Mouse (Mus musculus): ENCODE data around the gene Cd101. TPM values are rescaled to one million over a fixed set of nuclear protein-coding genes. Genes with fewer than 3 reads are reported as not detected.

Cd101 gene
- polyA plus RNA-seq, 1 experiment from 2014 or later = 0.09 TPM

- no peak overlapping the region for H3K27ac ChIP-seq (ENCODE audit: low read length)
- H3K4me1 ChIP-seq (ENCODE audit: control insufficient read depth, insufficient read depth, low read length) = no peaks in the 10 kb centered on the region; the same call in 1 of the 2 replicates
- WGBS = 80% methylated on average over 3 of the region's 3 CpGs
- ATAC-seq (ENCODE audit: insufficient read depth, low FRiP score) = no peak
- H3K4me3 ChIP-seq (replicated peaks; ENCODE audit: low read length) = no peak overlapping the region
- H3K4me2 ChIP-seq (ENCODE audit: low read depth, low read length) = no peak overlapping the region
- no peak overlapping the region for H3K9ac ChIP-seq (ENCODE audit: low read length)
- no peaks in the 10 kb centered on the region for H3K9me3 ChIP-seq (replicated peaks; ENCODE audit: control insufficient read depth, low read length)
- H3K36me3 ChIP-seq (ENCODE audit: control insufficient read depth, insufficient read depth, low read length) = no peaks in the 10 kb centered on the region
- no peaks in the 10 kb centered on the region for H3K27me3 ChIP-seq (ENCODE audit: control insufficient read depth, insufficient read depth, low read length)
Measured at GRCm38 (mm10) chr3:101013536-101013935, 15.8 kb downstream of the Cd101 start.

GRCm38 (mm10) chr3:101013005-101013404 lies 16.4 kb downstream of the Cd101 start:
- Histone ChIP-seq H3K4me1 (ENCODE audit: control insufficient read depth, insufficient read depth, low read length) (no peaks in the 10 kb centered on the region; the same call in 1 of the 2 replicates), H3K4me3 (replicated peaks; ENCODE audit: low read length) (no peak overlapping the region), H3K4me2 (ENCODE audit: low read depth, low read length) (no peak overlapping the region), H3K9me3 (replicated peaks; ENCODE audit: control insufficient read depth, low read length) (no peaks in the 10 kb centered on the region), H3K27me3 (ENCODE audit: control insufficient read depth, insufficient read depth, low read length) (no peaks in the 10 kb centered on the region), H3K9ac (ENCODE audit: low read length) (no peak overlapping the region), H3K27ac (ENCODE audit: low read length) (no peak overlapping the region), H3K36me3 (ENCODE audit: control insufficient read depth, insufficient read depth, low read length) (no peaks in the 10 kb centered on the region)
- WGBS = 88% methylated on average over 10 of the region's 10 CpGs
- ATAC-seq (ENCODE audit: insufficient read depth, low FRiP score) = no peak

DNA sequence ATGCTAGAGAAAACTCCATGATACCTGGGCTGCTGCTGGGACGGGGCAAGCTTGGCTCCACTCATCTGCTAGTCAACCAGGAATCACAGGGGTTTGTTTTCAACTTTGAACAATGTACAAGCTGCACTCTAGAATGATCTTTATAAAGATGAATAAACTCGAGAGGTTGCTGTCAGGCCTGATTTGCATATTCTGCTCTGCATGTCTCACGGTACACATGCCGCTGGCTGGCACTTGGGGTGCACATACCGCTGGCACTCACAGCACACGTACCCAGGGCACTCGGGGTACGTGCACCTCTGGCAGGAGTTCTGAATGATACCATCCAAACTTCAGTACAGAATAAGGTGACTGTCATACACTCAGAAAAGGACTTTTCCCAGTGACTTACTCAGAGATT lies 16.8 kb downstream of the Cd101 start:
- WGBS = 83% methylated on average over 8 of the region's 8 CpGs
- no peak overlapping the region for H3K9ac ChIP-seq (ENCODE audit: low read length)

GRCm38 (mm10) chr3:101012131-101012571 lies 17.2 kb downstream of the Cd101 start:
- Histone ChIP-seq H3K9me3 (replicated peaks; ENCODE audit: control insufficient read depth, low read length) (no peaks in the 10 kb centered on the region), H3K27me3 (ENCODE audit: control insufficient read depth, insufficient read depth, low read length) (no peaks in the 10 kb centered on the region), H3K4me3 (replicated peaks; ENCODE audit: low read length) (no peak overlapping the region), H3K27ac (ENCODE audit: low read length) (no peak overlapping the region), H3K9ac (ENCODE audit: low read length) (no peak overlapping the region), H3K4me1 (ENCODE audit: control insufficient read depth, insufficient read depth, low read length) (no peaks in the 10 kb centered on the region; the same call in 1 of the 2 replicates), H3K36me3 (ENCODE audit: control insufficient read depth, insufficient read depth, low read length) (no peaks in the 10 kb centered on the region), H3K4me2 (ENCODE audit: low read depth, low read length) (no peak overlapping the region)
- WGBS = 50% methylated on average over 10 of the region's 10 CpGs
- ATAC-seq (ENCODE audit: insufficient read depth, low FRiP score) = 0 out of 2 replicates have a peak, but pooled peaks have one; percentile 25

More for the DNA sequence above, 16.8 kb downstream of the Cd101 start:
- no peak overlapping the region for H3K4me2 ChIP-seq (ENCODE audit: low read depth, low read length)
- no peaks in the 10 kb centered on the region for H3K36me3 ChIP-seq (ENCODE audit: control insufficient read depth, insufficient read depth, low read length)
- ATAC-seq (ENCODE audit: insufficient read depth, low FRiP score) = no peak
- no peaks in the 10 kb centered on the region for H3K9me3 ChIP-seq (replicated peaks; ENCODE audit: control insufficient read depth, low read length)
- no peaks in the 10 kb centered on the region; the same call in 1 of the 2 replicates for H3K4me1 ChIP-seq (ENCODE audit: control insufficient read depth, insufficient read depth, low read length)
- no peak overlapping the region for H3K4me3 ChIP-seq (replicated peaks; ENCODE audit: low read length)
- no peaks in the 10 kb centered on the region for H3K27me3 ChIP-seq (ENCODE audit: control insufficient read depth, insufficient read depth, low read length)
- no peak overlapping the region for H3K27ac ChIP-seq (ENCODE audit: low read length)

- Histone ChIP-seq H3K36me3 (ENCODE audit: control insufficient read depth, insufficient read depth, low read length) (no peaks in the 10 kb centered on the region), H3K4me3 (replicated peaks; ENCODE audit: low read length) (no peak overlapping the region), H3K4me1 (ENCODE audit: control insufficient read depth, insufficient read depth, low read length) (no peaks in the 10 kb centered on the region; the same call in 1 of the 2 replicates), H3K9me3 (replicated peaks; ENCODE audit: control insufficient read depth, low read length) (no peaks in the 10 kb centered on the region), H3K27ac (ENCODE audit: low read length) (no peak overlapping the region), H3K9ac (ENCODE audit: low read length) (no peak overlapping the region), H3K27me3 (ENCODE audit: control insufficient read depth, insufficient read depth, low read length) (no peaks in the 10 kb centered on the region), H3K4me2 (ENCODE audit: low read depth, low read length) (no peak overlapping the region)
- ATAC-seq (ENCODE audit: insufficient read depth, low FRiP score) = no peak
- 53% methylated on average over 5 of the region's 5 CpGs for WGBS
Measured at GRCm38 (mm10) chr3:101011203-101011600, 18.2 kb downstream of the Cd101 start.

DNA sequence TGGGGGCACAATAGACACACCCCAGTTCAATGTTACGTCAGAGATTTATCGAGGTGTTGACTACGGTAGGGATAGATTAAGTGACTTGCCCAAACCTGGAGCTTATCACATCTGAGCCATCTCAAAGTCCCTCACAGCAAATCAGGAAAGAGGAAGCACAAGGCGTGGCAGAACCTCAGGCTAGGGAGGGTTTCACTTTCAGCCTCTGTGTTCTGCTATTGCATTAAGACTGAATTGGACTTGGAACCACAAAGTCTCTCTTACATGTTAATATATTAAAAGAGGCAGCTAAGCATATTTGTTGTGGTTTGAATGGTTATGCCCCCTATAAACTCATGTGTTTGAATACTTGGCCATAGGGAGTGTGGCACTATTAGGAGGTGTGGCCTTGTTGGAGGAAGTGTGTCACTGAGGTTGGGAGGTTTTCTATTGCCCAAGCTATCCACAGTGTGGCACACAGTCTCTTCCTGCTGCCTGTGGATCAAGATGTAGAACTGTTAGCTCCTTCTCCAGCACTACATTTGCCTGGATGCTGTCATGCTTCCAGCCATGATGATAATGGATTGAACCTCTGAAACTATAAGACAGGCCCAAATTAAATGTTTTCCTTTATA lies 18.7 kb downstream of the Cd101 start:
- no peaks in the 10 kb centered on the region for H3K27me3 ChIP-seq (ENCODE audit: control insufficient read depth, insufficient read depth, low read length)
- no peak for ATAC-seq (ENCODE audit: insufficient read depth, low FRiP score)
- no peak overlapping the region for H3K9ac ChIP-seq (ENCODE audit: low read length)
- H3K4me1 ChIP-seq (ENCODE audit: control insufficient read depth, insufficient read depth, low read length) = no peaks in the 10 kb centered on the region; the same call in 1 of the 2 replicates
- H3K9me3 ChIP-seq (replicated peaks; ENCODE audit: control insufficient read depth, low read length) = no peaks in the 10 kb centered on the region
- H3K27ac ChIP-seq (ENCODE audit: low read length) = no peak overlapping the region
- H3K4me2 ChIP-seq (ENCODE audit: low read depth, low read length) = no peak overlapping the region
- 71% methylated on average over 4 of the region's 4 CpGs for WGBS
- no peaks in the 10 kb centered on the region for H3K36me3 ChIP-seq (ENCODE audit: control insufficient read depth, insufficient read depth, low read length)
- no peak overlapping the region for H3K4me3 ChIP-seq (replicated peaks; ENCODE audit: low read length)

DNA sequence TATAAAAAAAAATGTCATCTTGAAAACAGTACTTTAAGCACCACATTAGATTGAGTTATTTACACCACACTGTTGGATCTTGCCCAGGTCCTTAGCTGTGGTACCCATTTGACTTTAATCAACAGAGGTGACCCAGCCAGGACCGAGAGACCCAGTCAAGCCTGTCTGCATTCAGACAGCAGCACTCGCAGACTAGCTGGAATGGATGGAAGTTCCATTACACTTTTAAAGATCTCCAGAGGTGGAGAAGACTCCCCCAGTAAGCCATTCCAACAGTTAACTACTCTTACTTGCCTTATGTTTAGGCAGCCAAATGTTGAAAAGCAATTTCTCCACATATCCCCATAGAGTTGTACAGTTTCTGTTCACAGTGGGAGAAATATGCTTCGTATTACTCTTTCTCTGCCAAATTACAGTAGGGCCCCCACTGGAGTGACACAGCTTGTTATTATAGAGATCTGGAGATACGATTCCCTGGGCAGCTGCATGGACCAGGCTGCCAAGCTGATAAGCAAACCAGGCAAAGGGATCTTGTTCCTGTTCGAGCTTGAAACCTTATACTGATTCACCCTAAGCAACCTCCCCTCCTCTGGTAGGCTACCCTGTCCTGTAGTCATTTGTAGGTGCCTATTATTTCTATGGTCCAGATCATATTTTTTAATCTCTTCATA lies 22.1 kb downstream of the Cd101 start:
- Histone ChIP-seq H3K36me3 (ENCODE audit: control insufficient read depth, insufficient read depth, low read length) (no peaks in the 10 kb centered on the region), H3K4me2 (ENCODE audit: low read depth, low read length) (no peak overlapping the region), H3K9ac (ENCODE audit: low read length) (no peak overlapping the region), H3K4me3 (replicated peaks; ENCODE audit: low read length) (no peak overlapping the region), H3K9me3 (replicated peaks; ENCODE audit: control insufficient read depth, low read length) (no peaks in the 10 kb centered on the region), H3K27me3 (ENCODE audit: control insufficient read depth, insufficient read depth, low read length) (no peaks in the 10 kb centered on the region), H3K27ac (ENCODE audit: low read length) (no peak overlapping the region), H3K4me1 (ENCODE audit: control insufficient read depth, insufficient read depth, low read length) (no peaks in the 10 kb centered on the region)
- 66% methylated on average over 5 of the region's 5 CpGs for WGBS
- no peak for ATAC-seq (ENCODE audit: insufficient read depth, low FRiP score)

- 64% methylated on average over 6 of the region's 6 CpGs for WGBS
- H3K9ac ChIP-seq (ENCODE audit: low read length) = no peak overlapping the region
- H3K27ac ChIP-seq (ENCODE audit: low read length) = no peak overlapping the region
- H3K4me1 ChIP-seq (ENCODE audit: control insufficient read depth, insufficient read depth, low read length) = no peaks in the 10 kb centered on the region
- no peaks in the 10 kb centered on the region for H3K9me3 ChIP-seq (replicated peaks; ENCODE audit: control insufficient read depth, low read length)
- H3K27me3 ChIP-seq (ENCODE audit: control insufficient read depth, insufficient read depth, low read length) = no peaks in the 10 kb centered on the region
- H3K36me3 ChIP-seq (ENCODE audit: control insufficient read depth, insufficient read depth, low read length) = no peaks in the 10 kb centered on the region
- H3K4me3 ChIP-seq (replicated peaks; ENCODE audit: low read length) = no peak overlapping the region
- H3K4me2 ChIP-seq (ENCODE audit: low read depth, low read length) = no peak overlapping the region
- ATAC-seq (ENCODE audit: insufficient read depth, low FRiP score) = no peak
Measured at GRCm38 (mm10) chr3:101005392-101005791, 24.0 kb downstream of the Cd101 start.

DNA sequence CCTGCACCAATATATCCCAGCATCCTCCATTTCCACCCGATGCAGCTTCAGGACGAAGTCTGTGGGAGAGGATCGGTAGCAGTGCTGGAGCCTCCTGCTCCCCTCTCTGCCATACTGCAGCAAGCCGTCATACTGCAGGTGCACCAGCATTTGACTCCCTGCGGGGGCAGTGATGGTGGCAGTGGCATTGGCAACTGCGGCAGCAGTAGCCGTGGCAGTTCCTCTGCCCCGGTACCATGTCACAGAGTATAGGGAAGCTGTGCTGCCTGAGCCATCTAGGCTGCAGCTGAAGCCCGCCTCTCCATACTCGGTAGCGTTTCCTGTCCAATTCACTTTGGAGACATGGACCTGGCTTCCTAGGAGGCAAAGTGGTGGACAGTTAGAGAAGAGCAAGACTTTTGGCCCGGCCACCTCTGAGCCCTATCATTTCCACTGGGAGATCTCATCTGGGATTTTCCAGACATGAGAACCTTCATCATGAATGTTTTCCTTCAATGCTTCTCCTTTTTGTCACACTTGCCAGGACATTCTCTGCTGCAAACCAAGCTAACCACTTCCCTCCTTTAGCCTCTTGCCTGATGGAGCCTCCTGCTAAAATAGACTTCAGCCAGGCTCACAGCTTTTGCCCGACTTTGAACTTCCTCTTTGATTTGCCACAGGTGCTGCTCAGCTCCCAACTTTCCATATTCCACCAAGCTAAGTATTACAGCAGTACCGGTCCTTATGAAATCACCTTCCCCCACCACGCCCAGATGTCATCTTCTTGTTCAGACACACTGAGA lies 25.6 kb downstream of the Cd101 start:
- Histone ChIP-seq H3K27me3 (ENCODE audit: control insufficient read depth, insufficient read depth, low read length) (no peaks in the 10 kb centered on the region), H3K4me3 (replicated peaks; ENCODE audit: low read length) (no peak overlapping the region), H3K9ac (ENCODE audit: low read length) (no peak overlapping the region), H3K36me3 (ENCODE audit: control insufficient read depth, insufficient read depth, low read length) (no peaks in the 10 kb centered on the region), H3K27ac (ENCODE audit: low read length) (no peak overlapping the region), H3K4me1 (ENCODE audit: control insufficient read depth, insufficient read depth, low read length) (no peaks in the 10 kb centered on the region), H3K4me2 (ENCODE audit: low read depth, low read length) (no peak overlapping the region), H3K9me3 (replicated peaks; ENCODE audit: control insufficient read depth, low read length) (no peaks in the 10 kb centered on the region)
- ATAC-seq (ENCODE audit: insufficient read depth, low FRiP score) = no peak
- 78% methylated on average over 15 of the region's 15 CpGs for WGBS

All from stomach, embryonic 16.5 days (tissue).